Mouse (Mus musculus): Measurements from ENCODE around the gene Gm14124. TPM values are rescaled to one million over a fixed set of nuclear protein-coding genes. Genes with fewer than 3 reads are reported as not detected.
A peak's percentile ranks its signal among the peaks of the same experiment; 100 is the strongest.
"Not testable (repeated sequence)": the region's sequence is repeated elsewhere in the genome, so short reads cannot be mapped to it uniquely, and the experiment has no call there.

Gm14124 gene
- not detected in 2 replicates for total RNA-seq (2017)

DNA sequence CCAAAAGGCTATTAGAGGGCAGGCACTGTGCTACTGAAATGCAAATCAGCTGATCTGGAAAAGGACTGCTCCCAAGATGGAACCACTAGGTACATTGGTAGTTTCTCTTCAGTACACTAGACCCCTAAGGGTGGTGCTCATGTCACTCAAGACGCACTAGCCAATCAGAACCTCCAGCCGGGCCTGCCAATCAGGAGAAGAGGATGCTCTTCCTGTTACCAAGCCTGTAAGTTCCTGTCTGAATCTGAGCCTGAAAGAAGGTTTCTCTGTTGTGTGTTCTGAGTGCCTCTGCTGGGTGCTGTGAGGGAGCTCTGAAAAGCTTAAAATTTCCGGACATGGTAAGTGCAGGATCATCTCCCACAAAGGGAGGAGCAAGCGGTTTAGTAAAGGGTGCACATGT, at the start of gene Gm14124:
Gm14124 (plus strand) TSS at position 227 of the 400 bp plus-strand sequence.
- ATAC-seq (replicated peaks; ENCODE audit: low read depth, poor library complexity, severe bottlenecking) = not testable (repeated sequence)

DNA sequence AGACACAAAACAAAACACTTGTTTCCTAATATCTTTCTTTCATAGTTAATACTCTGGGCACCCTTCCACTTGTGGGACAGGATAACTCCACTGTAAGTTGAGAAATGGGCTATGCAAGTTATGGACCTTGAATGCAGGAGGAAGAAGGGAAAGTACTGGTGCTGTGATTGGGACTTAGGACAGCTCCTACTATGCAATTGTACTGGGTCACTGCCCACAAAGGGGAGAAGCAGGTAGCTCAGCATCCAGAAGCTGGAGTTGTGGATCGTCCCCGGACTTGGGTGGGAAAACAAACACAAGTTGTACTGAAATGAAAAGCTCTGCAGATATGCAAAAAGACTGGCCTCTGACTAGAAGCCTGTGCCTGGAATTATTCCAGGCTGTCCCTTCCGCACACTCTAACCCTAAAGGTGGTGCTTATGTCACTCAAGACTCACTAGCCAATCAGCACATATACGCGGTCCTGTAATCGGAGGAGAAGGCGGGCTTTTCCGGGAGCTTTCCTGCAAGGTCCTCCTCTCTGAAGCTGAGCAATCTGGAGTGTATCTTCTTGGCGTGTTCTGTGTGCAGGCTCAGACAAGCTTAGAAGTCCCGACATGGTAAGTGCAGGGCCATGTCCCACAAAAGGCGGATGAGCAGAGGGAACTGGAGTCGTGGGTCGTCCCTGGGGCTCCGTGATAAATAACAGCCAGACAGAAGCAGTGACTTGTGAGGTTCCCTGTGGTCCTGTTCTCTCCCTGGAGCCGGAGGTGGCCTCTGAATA, 39.5 kb upstream of the Gm14124 start, which contains the start of gene Zfp937:
Zfp937 (plus strand) TSS at position 474 of the 763 bp plus-strand sequence.
- peak; percentile 99 for ATAC-seq (replicated peaks; ENCODE audit: low read depth, poor library complexity, severe bottlenecking)

DNA sequence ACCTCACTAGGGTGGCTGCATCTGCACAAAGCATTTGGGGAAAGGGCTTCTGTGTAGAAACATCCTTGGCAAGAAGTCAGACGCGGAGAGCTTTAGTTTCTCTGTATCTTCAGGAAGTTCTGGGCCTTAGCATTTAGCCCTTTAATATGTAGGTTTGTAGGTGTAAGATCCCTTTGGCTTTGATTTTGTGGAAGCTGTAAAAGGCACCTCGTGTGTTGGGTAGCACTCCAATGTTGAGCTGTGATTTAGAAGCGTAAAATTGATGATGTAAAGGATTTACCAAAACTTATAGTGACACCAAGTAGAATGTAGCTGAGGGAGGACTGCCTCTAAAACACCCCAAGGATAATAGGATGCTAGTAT, 39.0 kb upstream of the Gm14124 start:
- ATAC-seq (replicated peaks; ENCODE audit: low read depth, poor library complexity, severe bottlenecking) = not testable (repeated sequence)

DNA sequence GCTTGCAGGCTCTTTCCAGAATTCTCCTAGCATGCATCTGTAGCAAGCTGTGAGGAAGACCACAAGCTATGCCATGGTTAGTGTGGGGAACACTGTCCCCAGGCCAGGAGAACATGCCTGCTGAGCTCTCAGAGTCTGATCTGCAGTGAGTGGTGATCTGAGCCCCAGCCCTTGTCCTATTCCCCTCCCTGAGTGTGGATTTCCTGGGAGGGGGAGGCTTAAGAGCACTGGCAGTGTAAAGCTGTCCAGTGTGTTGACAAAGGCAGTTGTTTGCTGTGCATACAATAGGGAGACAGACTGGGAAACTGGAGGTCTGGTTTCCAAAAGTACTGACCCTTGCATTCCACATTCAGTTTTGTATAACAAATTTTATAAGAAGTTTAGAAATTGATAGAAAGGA, 34.1 kb upstream of the Gm14124 start:
- ATAC-seq (replicated peaks; ENCODE audit: low read depth, poor library complexity, severe bottlenecking) = not testable (repeated sequence)

DNA sequence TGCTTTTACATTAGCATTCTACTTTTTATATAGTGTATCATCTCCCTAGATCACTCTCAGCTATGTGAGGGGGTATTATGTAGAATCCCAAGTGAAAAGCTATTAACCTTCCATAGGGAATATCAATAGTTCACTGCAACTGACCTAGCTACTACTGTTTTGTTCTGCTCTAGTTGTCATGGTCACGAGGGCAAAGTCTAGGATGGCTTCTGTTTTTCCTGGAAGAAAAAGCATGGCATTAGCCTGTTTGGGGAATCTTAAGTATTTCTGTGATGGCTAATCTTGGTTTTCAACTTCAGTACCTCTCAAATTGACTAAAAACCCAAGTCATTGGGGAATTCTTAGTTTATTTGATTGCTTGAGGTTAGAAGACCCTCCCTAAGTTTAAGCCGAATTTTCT, 14.1 kb upstream of the Gm14124 start:
- no peak for ATAC-seq (replicated peaks; ENCODE audit: low read depth, poor library complexity, severe bottlenecking)

DNA sequence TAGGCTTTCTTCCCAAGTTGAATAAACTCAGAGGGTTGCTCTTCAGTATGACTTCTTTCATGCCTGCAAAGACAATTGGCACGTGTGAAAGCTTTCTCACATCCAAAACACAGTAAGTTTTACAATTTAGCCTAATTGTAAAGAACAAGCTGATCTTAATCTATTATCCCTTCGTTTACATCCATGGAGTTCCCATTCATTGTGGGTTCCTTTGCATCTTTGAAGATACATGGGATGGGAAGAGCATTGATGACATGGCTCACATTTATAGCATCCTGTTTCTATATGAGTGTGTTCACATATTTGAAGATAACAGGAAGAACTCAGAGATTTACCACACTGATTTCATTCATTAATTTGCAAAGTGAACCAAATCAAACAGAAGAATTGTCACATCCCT, 1.8 kb upstream of the Gm14124 start, which contains the start of gene Gm21994:
Gm21994 (minus strand) TSS at position 101 of the 400 bp plus-strand sequence.
- ATAC-seq (replicated peaks; ENCODE audit: low read depth, poor library complexity, severe bottlenecking) = not testable (repeated sequence)

DNA sequence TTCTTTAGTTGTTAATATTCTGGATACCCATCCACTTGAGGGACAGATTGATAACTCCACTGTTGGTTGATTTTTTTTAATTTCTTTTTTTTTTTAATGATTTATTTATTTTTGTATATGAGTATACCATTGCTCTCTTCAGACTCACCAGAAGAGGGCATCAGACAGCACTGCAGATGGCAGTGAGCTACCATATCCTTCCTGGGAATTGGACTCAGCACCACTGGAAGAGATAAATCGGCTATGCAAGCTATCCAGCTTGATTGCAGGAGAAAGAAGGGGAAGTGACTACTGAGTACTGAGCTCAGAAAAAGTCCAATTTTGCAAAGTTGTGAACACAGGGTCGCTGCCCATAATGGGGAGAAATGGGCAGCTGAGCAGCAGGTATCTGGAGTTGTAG, 456 bp upstream of the Gm14124 start:
- not testable (repeated sequence) for ATAC-seq (replicated peaks; ENCODE audit: low read depth, poor library complexity, severe bottlenecking)

DNA sequence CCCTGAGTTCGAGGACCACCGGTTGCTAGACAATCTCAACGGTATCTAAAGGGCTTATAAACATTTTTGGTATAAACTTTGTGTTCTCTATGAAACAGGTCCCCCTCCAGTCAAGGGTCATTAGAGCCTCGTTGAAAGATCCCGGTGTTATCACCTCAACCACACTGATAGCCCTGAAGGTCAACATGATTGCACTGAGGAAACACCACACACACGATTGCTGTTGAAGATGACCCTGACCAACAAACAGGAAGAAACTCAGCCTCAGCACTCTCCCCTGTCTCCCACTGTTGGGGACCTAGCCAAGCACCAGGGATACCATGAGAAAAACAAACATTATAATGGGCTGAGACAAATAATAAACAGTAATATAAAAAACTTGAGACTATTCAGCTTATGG, 36.4 kb downstream of the Gm14124 start:
- ATAC-seq (replicated peaks; ENCODE audit: low read depth, poor library complexity, severe bottlenecking) = no peak

DNA sequence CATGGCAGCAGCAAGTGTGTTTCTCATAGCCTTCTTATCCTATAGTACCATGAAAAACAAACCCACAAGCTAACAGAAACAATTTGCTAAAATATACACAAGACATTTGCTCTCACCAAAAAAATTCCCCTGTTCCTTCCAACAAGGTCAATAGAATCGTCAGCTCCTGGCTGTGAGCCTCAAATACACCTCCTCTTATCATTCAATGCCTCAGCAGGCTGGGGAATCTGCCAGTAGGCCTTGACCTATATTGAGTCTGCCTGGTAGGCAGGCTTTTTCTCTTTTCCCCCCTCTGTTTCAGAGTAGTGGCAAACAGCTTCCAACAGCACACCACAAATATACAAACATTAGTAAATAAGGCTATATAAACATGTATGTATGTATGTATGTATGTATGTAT, 41.8 kb downstream of the Gm14124 start:
- no peak for ATAC-seq (replicated peaks; ENCODE audit: low read depth, poor library complexity, severe bottlenecking)

DNA sequence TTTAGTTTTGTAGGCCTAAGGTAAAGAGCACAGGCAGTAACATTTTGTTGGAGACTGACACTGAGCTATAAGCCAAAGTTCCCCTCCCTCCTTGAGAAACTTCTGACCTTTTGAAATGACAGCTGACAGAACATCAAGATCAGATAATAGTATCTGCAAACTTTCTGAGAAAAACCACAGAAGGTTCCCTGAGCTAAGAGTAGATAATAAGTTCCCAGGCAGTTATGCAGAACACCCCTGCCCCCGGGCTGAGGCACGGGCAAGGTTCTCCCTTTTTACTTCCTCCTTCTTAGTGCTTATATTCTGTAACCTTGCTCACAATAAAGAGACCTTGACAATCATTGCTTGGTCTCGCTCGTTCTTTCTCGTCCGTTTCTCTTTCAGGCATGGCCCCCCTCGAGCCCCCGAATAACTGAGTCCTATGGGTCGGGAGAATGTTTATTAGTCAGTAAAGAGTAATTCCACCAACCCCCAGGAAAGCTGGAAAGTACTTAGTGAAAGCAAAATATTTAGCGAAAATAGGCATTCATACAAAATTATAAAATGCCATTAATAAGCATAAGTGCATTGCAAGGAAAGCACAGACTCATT, 50.0 kb downstream of the Gm14124 start:
- ATAC-seq (replicated peaks; ENCODE audit: low read depth, poor library complexity, severe bottlenecking) = no peak

DNA sequence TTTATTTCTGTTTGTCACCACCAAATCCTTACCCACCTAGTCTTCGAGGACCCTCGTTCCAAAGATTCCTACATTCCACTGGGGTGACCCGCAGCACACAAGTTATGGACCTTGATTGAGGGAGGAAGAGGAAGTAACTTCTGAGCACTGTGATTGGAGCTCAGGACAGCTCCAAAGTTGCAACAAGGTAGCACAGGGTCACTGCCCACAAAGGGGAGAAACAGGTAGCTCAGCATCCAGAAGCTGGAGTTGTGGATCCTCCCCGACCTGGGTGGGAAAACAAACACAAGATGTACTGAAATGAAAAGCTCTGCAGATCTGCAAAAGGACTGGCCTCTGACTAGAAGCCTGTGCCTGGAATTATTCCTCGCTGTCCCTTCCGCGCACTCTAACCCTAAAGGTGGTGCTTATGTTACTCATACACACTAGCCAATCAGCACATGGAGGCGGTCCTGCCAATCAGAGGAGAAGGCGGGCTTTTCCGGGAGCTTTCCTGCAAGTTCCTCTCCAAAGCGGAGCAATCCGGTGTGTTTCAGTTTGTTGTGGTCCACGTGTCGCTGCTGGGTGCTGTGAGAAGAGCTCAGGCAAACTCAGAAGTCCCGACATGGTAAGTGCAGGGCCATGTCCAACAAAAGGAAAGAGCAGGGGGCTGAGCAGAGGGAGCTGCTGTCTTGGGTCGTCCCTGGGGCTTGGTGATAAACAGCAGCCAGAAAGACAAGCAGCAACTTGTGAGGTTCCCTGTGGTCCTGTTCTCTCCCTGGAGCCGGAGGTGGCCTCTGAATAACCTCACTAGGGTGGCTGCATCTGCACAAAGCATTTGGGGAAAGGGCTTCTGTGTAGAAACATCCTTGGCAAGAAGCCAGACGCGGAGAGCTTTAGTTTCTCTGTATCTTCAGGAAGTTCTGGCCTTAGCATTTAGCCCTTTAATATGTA, 53.9 kb downstream of the Gm14124 start:
- peak; percentile 98 for ATAC-seq (replicated peaks; ENCODE audit: low read depth, poor library complexity, severe bottlenecking)

DNA sequence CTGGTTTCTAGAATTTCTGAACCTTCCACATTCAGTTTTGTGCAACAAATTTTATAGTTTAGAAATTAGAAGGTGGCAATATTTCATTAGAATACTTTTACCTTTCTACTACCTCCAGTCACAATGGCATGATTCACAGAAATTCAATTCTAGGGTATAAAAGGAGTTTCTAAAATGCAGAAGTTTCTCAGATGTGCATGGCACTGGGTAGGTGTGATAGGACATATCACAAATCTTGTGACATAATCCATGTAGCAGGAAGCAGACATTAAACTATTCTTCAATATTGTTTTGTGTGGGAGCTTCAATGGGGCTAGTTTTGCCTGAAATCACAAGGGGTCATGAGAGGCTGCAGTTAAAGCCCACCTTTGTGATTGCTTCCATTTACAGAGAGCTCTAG, 58.8 kb downstream of the Gm14124 start:
- no peak for ATAC-seq (replicated peaks; ENCODE audit: low read depth, poor library complexity, severe bottlenecking)

DNA sequence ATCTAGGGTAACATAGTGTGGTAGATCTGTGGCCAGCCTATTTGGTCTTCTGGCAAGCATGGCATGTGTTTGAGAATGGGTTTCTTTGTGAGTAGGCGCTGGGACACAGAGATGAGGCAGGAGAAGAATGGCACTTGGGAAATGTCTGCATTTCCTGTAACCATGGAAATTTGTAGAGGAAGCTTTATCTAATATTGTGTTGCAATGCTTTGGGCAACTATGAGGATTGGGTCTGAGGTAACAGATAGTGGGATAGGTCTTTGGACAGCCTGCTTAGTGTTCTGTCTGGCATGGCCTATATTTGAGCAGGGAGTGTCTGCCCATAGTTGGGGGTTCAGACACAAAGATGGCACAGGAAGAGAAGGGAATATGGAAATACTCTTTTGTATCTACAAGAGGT, 61.7 kb downstream of the Gm14124 start:
- no peak for ATAC-seq (replicated peaks; ENCODE audit: low read depth, poor library complexity, severe bottlenecking)

Other genes starting within 250 kb of the Gm14124 start
- gene Zfp120, start 120.8 kb upstream of the Gm14124 start, total RNA-seq (2017) = 23.1 and 24.7 TPM in 2 replicates
- not detected in 2 replicates for gene Gm10770, start 77.8 kb upstream of the Gm14124 start, total RNA-seq (2017)
- not detected in 2 replicates for gene Gm14139, start 75.8 kb upstream of the Gm14124 start, total RNA-seq (2017)
- 4.7 and 5.5 TPM in 2 replicates for gene Zfp937, start 39.4 kb upstream of the Gm14124 start, total RNA-seq (2017)
- gene Gm21994, start 1.9 kb upstream of the Gm14124 start, total RNA-seq (2017) = 6.7 and 15.1 TPM in 2 replicates
- gene Gm10130, start 66.2 kb downstream of the Gm14124 start, total RNA-seq (2017) = 10.5 and 15.8 TPM in 2 replicates
- gene 3300002I08Rik, start 105.2 kb downstream of the Gm14124 start, total RNA-seq (2017) = 3.9 and 12.6 TPM in 2 replicates
- gene Zfp442, start 194.0 kb downstream of the Gm14124 start, total RNA-seq (2017) = 4.2 TPM in 2 replicates
- 0.92 TPM in 1 of 2 replicates, not detected in the other for gene Zfp345, start 227.6 kb downstream of the Gm14124 start, total RNA-seq (2017)

Measured in common myeloid progenitor, adult 5-6 weeks (primary cell).